Mouse (Mus musculus) c-Kit-positive CD71-positive TER-119-negative erythroid progenitor cells, embryonic 14.5 days (primary cell): ENCODE measurements around the gene Cenpn.

Experiments used
- DNase-seq: peaks from one replicate; pipeline ENCODE4 v3.0.0-alpha.2; 2013; ENCODE audit warnings: low read depth

Gene Cenpn

GRCm38 (mm10) chr8:116921337-116922059 is at the start of gene Cenpn, which contains the start of gene Cmc2:
TSS of gene Cenpn (plus strand) at chr8:116921730.
TSS of gene Cmc2 (minus strand) at chr8:116921455.
- DNase-seq = peak; percentile 94

- peak; percentile 15 for DNase-seq
Observed at GRCm38 (mm10) chr8:116872761-116873342, 48.7 kb upstream of the Cenpn start.

DNA sequence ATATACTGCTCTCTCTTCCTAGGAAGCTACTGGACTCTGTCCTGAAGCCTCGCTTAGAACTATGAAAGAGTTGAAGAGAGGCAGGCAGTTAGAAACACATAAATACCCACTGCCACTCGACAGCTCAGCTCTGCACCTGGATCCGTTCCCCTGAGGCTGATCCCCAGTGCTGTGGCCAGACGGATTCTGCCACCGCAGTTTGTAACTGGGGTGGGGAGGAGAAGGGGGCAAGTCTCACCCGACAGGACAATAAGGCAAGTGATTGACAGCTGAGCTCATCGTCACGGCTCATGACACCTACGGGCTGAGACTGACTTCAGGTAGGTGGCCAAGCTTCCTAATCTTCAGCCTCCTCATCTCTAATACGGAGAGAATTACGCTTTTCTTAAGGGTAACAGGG is 47.9 kb upstream of the Cenpn start:
- no peak for DNase-seq

- no peak for DNase-seq
Observed at GRCm38 (mm10) chr8:116873986-116874385, 47.5 kb upstream of the Cenpn start.

DNA sequence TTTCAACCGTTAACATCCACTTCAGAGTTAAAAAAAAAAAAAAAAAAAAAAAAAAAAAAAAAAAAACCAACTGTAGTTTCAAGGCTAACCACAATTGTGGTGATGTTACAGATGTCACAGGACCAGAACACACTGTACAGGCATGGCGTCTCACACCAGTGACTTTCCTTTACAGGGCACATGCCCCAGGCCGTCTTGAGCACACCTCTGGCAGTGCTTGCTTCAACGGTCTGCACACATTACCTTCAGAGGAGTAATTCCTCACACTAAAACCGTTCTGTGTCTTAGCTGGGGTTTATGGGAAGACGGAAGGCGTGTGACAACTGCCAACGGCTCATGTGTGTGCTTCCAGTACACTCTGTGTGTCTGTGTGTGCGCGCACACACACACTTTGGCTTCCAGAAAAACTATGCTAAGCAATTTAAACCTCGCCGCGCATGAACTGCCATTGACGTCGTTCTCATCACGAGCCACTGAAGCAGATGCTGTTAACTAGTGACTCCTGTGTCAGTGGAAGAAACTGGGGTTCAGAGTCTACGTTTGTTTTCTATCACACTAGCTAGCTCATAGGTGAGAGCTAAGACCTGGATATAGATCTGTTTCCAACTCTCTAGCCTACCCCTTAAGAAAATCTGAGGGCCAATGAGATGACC is 45.6 kb upstream of the Cenpn start:
- no peak for DNase-seq

GRCm38 (mm10) chr8:116881396-116881795 is 40.1 kb upstream of the Cenpn start:
- DNase-seq = no peak

DNA sequence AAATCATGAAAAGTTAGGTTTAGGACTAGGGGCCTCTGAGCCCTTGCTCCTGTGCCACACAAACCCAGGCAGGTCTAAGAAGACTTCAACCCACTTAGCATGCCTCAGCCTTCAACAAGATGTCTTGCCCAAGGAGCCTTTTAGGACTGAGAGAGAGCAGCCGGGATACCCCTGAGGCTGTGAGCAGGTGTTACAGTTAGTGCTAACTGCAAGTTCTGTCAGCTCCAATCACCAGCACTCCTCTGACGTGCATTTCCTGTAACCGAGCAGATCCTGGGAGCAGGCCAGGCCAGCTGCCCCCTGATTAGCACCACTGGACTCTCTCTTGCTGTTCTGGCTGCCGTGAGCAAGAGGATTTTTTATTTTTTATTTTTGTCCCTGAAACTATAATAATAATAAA is 33.7 kb upstream of the Cenpn start:
- no peak for DNase-seq

DNA sequence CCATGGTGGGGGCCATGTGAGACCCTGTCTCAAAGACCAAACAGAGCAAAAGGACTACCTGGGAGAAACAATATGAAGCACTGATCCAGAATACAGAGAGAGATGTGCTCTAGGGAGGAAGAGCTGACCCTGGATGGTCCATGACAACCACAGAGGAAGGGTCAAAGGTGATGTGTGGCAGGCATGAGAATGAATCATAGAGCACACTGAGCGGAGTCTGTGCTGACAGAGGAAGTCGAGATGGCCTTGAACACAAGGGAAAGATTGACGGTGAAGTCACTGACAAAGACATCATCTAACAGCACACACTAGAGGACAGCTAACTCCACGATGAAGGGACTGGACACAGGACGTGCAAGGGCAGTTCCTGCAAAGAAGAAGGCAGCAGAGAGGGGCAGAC is 30.1 kb upstream of the Cenpn start:
- no peak for DNase-seq

DNA sequence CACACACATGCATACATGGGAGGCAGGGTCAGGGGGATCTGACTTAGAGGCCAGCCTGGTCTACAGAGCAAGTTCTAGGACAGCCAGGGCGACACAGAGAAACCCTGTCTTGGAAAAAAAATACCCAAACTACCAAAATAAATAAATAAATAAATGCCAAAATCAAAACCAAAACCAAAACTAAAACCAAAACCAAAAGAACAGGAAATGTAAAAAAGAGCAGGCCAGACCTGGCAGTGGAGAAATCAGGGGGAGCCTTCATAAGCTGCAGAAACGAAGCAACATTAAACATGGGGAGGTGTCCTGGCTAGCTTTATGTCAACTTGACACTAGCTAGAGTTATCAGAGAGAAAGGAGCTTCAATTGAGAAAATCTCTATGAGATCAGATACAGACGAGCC is 29.4 kb upstream of the Cenpn start:
- no peak for DNase-seq

DNA sequence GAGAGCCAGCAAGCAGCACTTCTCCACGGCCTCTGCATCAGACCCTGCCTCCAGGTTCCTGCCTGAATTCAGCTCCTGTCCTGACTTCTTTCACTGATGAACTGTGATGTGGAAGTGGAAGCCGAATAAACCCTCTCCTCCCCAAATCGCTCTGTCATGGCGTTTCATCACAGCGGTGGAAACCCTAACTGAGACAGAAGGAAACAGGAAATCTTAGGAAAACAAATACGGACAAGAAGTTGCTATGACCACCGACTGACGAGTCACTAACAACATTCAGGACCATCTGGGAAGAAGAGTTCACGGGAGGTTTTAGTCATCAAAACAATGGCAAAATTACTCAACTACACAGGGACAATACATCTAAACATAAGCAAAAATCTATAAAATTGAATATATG is 28.9 kb upstream of the Cenpn start:
- DNase-seq = no peak

- no peak for DNase-seq
Observed at GRCm38 (mm10) chr8:116893938-116894337, 27.6 kb upstream of the Cenpn start.

DNA sequence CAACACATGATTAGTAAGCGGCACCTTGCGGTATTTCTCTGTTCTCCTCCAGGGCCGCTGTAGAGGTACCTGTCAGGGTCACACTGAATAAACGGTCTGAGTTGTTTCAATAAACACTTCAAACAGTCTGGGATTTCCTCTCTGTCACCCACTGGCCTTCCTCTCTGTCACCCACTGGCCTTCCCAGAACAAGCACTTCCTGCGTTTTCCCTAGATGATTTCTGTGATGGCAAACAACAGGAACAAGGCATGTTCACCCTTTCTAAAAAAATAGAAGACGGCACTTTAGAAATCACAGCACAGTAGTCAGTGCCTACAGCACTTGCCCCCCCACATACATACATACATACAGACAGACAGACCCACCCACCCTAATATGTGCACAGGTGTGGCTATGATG is 26.0 kb upstream of the Cenpn start:
- DNase-seq = no peak

DNA sequence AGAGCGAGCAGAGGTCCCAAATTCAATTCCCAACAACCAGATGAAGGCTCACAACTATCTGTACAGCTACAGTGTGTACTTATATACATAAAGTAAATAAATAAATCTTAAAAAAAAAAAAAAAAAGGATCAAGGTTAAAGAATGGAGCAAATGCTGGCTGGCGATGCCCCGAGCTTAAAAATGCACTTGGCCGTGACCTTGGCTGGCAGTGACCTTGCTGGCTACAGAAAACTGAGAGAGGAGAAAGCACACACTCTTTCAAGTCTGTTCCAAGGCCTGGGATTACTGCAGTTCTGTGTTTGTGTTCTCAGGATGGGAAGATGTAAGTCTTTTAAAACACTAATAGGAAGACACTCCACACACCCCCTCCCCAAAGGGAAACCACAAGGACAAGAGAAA is 16.8 kb upstream of the Cenpn start:
- no peak for DNase-seq

DNA sequence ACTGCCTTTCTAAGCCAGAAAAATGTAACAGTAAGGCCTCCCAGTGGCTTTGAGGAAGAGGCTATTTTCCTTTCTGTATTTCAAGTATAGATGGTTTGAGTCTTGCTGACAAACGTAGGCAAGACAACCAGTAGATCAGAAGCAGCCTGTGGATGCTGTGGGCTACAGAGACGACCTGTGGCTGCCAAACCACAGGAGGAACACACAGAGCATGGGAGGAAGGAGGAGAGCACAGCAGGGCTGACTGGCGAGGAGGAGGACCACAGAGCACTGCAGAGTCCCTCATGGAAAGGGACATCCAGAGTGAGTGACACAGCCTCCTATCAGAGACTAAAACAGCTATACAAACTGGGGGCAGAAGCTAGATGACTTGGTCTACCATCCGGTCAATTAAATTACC is 16.3 kb upstream of the Cenpn start:
- no peak for DNase-seq

DNA sequence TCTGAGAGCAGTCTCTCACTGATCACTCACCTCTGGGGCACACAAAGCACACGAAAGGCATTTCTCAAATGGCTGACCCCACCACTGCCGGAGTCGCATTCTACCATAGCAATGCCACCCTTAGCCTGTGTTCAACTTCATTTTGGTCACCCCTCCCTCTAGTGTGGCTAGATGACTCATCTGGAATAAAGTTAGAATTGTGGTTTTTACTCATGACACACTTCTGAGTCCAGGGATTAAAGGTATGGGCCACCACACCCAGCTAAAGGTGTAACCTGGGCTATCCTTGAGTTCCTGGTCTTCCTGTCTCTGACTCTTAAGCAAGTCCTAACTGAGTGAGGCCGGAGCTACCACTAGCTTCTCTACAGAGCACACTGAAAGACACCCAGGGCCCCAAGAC is 15.7 kb upstream of the Cenpn start:
- no peak for DNase-seq

DNA sequence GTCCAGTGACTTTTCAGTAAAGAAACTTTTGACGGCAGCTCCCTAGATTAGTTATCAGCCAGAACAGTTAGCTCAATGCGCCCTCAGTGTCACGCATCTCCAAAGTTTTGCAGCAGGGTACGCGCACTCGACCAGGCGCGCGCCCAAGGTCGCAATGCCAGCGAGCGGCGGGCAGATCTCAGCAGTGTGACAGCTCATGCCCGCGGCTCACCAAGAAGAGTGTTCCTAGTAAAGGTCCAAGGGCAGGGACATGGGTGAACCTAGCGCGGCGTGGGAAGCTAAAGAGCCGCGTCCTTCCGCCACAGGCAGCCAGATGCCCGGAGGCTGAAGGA is 559 bp upstream of the Cenpn start:
- DNase-seq = peak; percentile 53

DNA sequence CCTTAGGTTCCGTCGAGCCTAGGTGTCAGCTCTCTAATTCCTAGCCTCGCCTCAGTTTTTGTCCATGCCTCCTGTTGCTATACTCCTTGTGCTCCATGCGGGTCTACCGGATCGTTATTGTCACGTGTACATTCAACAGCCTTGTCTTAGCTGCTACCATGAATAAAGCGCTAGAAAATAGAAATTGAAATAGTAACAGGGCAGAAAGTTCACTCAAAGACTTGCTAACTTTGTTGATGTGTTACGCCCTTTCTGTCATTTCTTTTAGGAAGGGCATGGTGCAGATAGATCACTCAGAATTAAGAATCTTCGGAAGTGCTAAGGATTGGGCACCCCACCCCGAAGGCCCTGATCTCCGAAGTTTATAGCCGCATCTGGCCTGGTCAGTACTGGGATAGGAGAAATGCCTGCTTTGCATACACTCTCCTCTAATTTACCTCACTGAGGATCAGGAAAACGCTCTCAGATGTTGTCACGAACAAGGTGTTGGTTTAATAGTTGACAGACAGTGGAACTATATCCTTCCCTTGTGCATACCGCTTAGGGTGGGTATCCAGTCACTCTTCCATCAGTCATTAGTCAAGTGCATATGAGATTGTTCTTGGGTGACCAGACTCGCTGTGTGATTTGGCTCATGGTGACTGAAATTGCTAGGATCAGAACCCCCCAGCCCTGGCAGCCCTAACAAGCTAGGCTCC is 679 bp downstream of the Cenpn start:
- no peak for DNase-seq

GRCm38 (mm10) chr8:116923526-116923925 is 2.0 kb downstream of the Cenpn start:
- DNase-seq = no peak

GRCm38 (mm10) chr8:116927880-116928279 is 6.3 kb downstream of the Cenpn start:
- no peak for DNase-seq

DNA sequence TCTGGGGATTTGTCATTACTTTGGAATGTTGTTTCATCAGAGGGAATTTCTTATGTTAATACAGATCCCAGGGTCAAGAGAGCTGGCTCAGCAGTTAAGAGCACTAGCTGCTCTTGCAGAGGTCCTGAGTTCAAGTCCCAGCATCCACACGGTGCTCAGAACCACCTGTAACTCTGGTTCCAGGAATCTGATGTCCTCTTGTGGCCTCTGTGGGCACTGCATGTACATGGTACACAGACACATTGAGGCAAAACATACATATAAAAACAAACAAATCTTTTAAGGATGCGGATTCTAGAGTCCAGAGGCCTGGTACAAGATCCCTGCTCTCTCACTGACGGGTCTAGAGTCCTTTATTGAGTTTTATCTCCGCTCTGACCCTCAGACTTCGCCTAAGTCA is 7.1 kb downstream of the Cenpn start:
- DNase-seq = no peak

- no peak for DNase-seq
Observed at GRCm38 (mm10) chr8:116934976-116935375, 13.4 kb downstream of the Cenpn start.

GRCm38 (mm10) chr8:116935506-116935905 is 14.0 kb downstream of the Cenpn start:
- no peak for DNase-seq
